Mouse (Mus musculus) midbrain, embryonic 10.5 days (tissue): ENCODE results near the gene Sgtb. TPM values are rescaled to one million over a fixed set of nuclear protein-coding genes. Genes with fewer than 3 reads are reported as not detected.

Source experiments
- DNase-seq: peaks from one replicate; pipeline ENCODE4 v3.0.0-alpha.2; 2017; ENCODE audit warnings: low spot score
- H3K27ac ChIP-seq: fragments of 300-500 bp; sonication (generic); replicated peaks from 2 replicates; pipeline ENCODE4 v1.5.1; 2016; ENCODE audit warnings: mild to moderate bottlenecking
- H3K27me3 ChIP-seq: fragments of 300-500 bp; sonication (generic); 2 replicates; pipeline ENCODE4 v1.6.1; 2016; ENCODE audit warnings: low read depth, mild to moderate bottlenecking; ENCODE audit not compliant: poor library complexity, severe bottlenecking
- H3K36me3 ChIP-seq: fragments of 300-500 bp; sonication (generic); 2 replicates; pipeline ENCODE4 v1.6.1; 2016; ENCODE audit warnings: mild to moderate bottlenecking, moderate library complexity
- H3K4me1 ChIP-seq: fragments of 300-500 bp; sonication (generic); 2 replicates; pipeline ENCODE4 v1.6.1; 2016
- H3K4me3 ChIP-seq: fragments of 300-500 bp; sonication (generic); 2 replicates; pipeline ENCODE4 v1.5.1; 2016; ENCODE audit warnings: mild to moderate bottlenecking, moderate library complexity
- H3K9me3 ChIP-seq: fragments of 300-500 bp; sonication (generic); replicated peaks from 2 replicates; pipeline ENCODE4 v1.6.1; 2016; ENCODE audit warnings: mild to moderate bottlenecking
- WGBS: fragments of 180-500 bp; shearing (Covaris S2); methylation state at CpG from one replicate; pipeline ENCODE4 v1.1.7; 2016; 5-methylcytosine and 5-hydroxymethylcytosine counted together
- polyA plus RNA-seq: library from polyadenylated mRNA; unstranded; fragments of >200 nt; fragmentation: Nextera tagmentation; extraction: Ambion mirVana; gene quantifications from 2 replicates; pipeline ENCODE4 v1.2.1, GENCODE M21; 2016

Sgtb gene
- polyA plus RNA-seq, 1 experiment from 2014 or later: 11.7 TPM

GRCm38 (mm10) chr13:104114827-104115226, 5.3 kb downstream of the Sgtb start:
- H3K27ac ChIP-seq: no peak overlapping the region

GRCm38 (mm10) chr13:104122078-104122840, 12.7 kb downstream of the Sgtb start:
- Histone ChIP-seq H3K4me3 (no peak overlapping the region), H3K27ac (no peak overlapping the region), H3K4me1 (peaks cover 6% of the 10 kb centered on the region; the same call in 1 of the 2 replicates), H3K9me3 (no peaks in the 10 kb centered on the region), H3K36me3 (peaks cover 50% of the 10 kb centered on the region), H3K27me3 (no peaks in the 10 kb centered on the region)
- no peak for DNase-seq
- WGBS: 78% methylated on average over 17 of the region's 17 CpGs

More at GRCm38 (mm10) chr13:104114827-104115226, 5.3 kb downstream of the Sgtb start:
- no peaks in the 10 kb centered on the region for H3K9me3 ChIP-seq
- 93% methylated on average over 2 of the region's 2 CpGs for WGBS
- H3K27me3 ChIP-seq: no peaks in the 10 kb centered on the region
- no peak for DNase-seq
- no peak overlapping the region for H3K4me3 ChIP-seq
- peaks cover 45% of the 10 kb centered on the region for H3K36me3 ChIP-seq
- peaks cover 26% of the 10 kb centered on the region for H3K4me1 ChIP-seq

DNA sequence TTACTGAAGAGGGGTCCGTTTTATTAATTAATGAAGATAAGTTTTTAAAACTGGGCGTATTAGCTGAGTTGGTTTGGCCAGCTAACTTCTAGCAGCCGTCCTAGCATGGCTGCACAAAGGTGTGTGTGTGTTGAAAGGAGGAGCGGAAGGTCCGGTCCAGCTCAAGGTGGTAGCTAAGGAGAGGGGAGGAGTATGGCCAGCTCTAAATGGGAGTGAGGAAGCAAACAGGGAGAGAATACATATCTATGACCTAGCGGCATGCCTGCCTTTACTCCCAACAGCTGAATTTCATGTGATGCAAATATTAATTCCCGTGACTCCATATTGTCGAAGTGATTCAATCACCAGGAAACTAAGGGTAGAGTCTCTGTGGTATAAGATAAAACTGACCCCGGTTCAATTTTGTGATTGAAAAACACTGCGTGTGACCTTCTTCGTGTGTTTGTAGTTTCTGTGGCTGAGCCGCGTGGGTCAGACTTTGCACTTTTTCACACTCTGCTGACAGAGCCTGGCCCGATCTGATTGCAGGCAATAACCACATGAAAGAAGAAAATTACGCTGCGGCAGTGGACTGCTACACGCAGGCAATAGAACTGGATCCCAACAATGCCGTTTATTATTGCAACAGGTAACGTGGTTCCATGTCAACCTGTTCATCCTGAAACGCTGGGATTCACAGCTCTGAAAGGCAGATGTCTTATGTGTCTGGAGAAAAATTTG, 14.3 kb downstream of the Sgtb start:
- no peaks in the 10 kb centered on the region for H3K9me3 ChIP-seq
- H3K4me3 ChIP-seq: no peak overlapping the region
- WGBS: 96% methylated on average over 20 of the region's 20 CpGs
- no peak overlapping the region for H3K27ac ChIP-seq
- no peaks in the 10 kb centered on the region for H3K27me3 ChIP-seq
- peaks cover 38% of the 10 kb centered on the region for H3K36me3 ChIP-seq
- peaks cover 6% of the 10 kb centered on the region; the same call in 1 of the 2 replicates for H3K4me1 ChIP-seq
- DNase-seq: no peak

- Histone ChIP-seq H3K4me1 (no peaks in the 10 kb centered on the region; the same call in 1 of the 2 replicates), H3K27ac (no peak overlapping the region), H3K4me3 (no peak overlapping the region), H3K9me3 (no peaks in the 10 kb centered on the region), H3K27me3 (no peaks in the 10 kb centered on the region), H3K36me3 (peaks cover 43% of the 10 kb centered on the region)
- no peak for DNase-seq
- WGBS: 93% methylated on average over 2 of the region's 2 CpGs
These were observed 23.0 kb downstream of the Sgtb start for GRCm38 (mm10) chr13:104132561-104132960.

GRCm38 (mm10) chr13:104134510-104135085, 25.1 kb downstream of the Sgtb start:
- Histone ChIP-seq H3K4me1 (no peaks in the 10 kb centered on the region; the same call in 1 of the 2 replicates), H3K27me3 (no peaks in the 10 kb centered on the region), H3K4me3 (no peak overlapping the region), H3K9me3 (no peaks in the 10 kb centered on the region), H3K36me3 (peaks cover 48% of the 10 kb centered on the region), H3K27ac (no peak overlapping the region)
- DNase-seq: no peak
- WGBS: 85% methylated on average over 4 of the region's 4 CpGs

GRCm38 (mm10) chr13:104139369-104140209, 30.0 kb downstream of the Sgtb start:
- H3K27ac ChIP-seq: no peak overlapping the region
- no peaks in the 10 kb centered on the region for H3K9me3 ChIP-seq
- peak; percentile 66 for DNase-seq
- no peaks in the 10 kb centered on the region for H3K27me3 ChIP-seq
- WGBS: 51% methylated on average over 13 of the region's 13 CpGs
- no peak overlapping the region for H3K4me3 ChIP-seq
- no peaks in the 10 kb centered on the region; the same call in 1 of the 2 replicates for H3K4me1 ChIP-seq
- peaks cover 80% of the 10 kb centered on the region for H3K36me3 ChIP-seq

DNA sequence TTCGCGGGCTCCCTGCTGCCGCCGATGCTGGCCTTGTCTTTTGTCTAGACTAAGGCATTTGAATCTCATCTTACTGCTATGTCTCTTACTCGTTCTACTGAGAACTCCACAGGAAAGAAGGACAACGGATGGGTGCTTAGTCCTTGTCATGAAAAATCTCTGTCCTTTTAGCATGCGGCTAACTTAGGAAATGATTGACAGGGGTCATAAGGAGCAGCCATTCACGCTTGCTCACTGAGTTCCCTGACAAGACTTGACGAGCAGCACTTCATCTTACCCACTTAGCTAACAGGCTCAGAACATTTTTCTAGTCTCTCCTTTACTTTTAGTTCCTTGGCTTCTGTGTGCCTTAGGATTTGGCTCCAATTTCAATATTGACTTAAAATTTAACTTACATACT, 35.3 kb downstream of the Sgtb start:
- Histone ChIP-seq H3K9me3 (no peaks in the 10 kb centered on the region), H3K27me3 (no peaks in the 10 kb centered on the region), H3K4me1 (no peaks in the 10 kb centered on the region), H3K36me3 (peaks cover 98% of the 10 kb centered on the region), H3K4me3 (no peak overlapping the region), H3K27ac (no peak overlapping the region)
- DNase-seq: no peak
- 83% methylated on average over 9 of the region's 9 CpGs for WGBS

DNA sequence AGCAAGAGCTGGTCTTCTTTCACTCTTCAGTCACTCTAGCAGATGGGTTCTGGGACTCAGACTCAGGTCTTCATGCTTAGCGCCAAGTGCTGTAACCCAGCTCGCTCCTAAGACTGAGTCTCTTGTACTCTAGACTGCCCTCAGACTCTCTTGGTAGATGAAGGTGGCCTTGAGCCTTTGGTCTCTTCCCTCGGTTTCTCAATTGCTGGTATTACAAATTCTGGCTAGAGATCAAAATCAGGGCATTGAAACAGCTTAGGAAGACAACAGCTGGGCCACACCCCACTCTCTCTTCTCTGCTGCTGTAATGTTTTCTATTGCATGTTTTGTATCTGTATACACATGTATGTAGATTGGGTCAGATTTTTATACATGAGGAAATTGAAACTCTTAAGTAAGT, 36.1 kb downstream of the Sgtb start:
- no peak for DNase-seq
- H3K9me3 ChIP-seq: no peaks in the 10 kb centered on the region
- no peak overlapping the region for H3K27ac ChIP-seq
- WGBS: 97% methylated on average over 3 of the region's 3 CpGs
- no peaks in the 10 kb centered on the region for H3K27me3 ChIP-seq
- H3K36me3 ChIP-seq: peaks cover 96% of the 10 kb centered on the region
- H3K4me3 ChIP-seq: no peak overlapping the region
- no peaks in the 10 kb centered on the region for H3K4me1 ChIP-seq

DNA sequence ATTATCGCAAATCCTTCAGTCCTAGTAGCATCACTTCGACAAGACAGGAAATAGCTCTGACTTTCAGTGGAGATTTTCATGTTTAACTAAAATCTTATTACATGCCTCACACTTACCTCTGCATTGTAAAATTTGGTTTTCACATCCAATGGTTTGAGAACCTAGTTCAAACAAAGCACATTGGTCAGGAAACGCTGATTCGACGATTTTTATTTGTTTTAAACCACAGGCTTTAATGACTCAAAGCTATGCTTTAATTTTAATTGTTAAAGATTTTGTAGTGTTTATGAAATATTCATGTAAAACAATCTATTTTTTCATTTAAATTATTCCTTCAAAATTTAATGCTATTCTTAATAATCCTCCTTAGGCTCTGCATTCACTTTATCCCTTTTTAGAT, 44.6 kb downstream of the Sgtb start:
- Histone ChIP-seq H3K36me3 (peaks cover 75% of the 10 kb centered on the region), H3K4me3 (no peak overlapping the region), H3K9me3 (no peaks in the 10 kb centered on the region), H3K27ac (no peak overlapping the region), H3K27me3 (no peaks in the 10 kb centered on the region), H3K4me1 (no peaks in the 10 kb centered on the region)
- WGBS: 95% methylated on average over 5 of the region's 5 CpGs
- no peak for DNase-seq

GRCm38 (mm10) chr13:104155106-104155505, 45.6 kb downstream of the Sgtb start:
- Histone ChIP-seq H3K36me3 (peaks cover 76% of the 10 kb centered on the region), H3K27me3 (no peaks in the 10 kb centered on the region), H3K4me1 (no peaks in the 10 kb centered on the region), H3K4me3 (no peak overlapping the region), H3K27ac (no peak overlapping the region), H3K9me3 (no peaks in the 10 kb centered on the region)
- DNase-seq: no peak
- WGBS: 92% methylated on average over 7 of the region's 7 CpGs

DNA sequence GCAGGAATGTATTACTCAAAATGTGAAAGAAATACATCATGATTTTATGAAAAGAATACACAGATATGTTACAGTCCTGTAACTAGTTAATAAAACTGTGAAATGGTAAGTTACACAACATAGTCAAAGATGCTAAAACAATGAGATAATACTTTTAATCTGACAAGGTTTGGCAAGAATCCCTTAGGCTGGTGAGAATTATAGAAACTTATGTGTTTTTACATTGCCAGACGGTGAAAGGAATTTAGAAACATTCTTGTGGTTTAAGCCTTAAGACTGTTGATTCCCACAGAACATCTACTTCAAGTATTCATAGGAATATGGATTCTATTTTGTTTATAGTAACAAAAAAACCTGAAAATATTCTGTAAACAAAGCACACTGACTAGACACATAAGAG, 46.1 kb downstream of the Sgtb start:
- no peak for DNase-seq
- 93% methylated on average over 1 of the region's 1 CpGs for WGBS
- peaks cover 76% of the 10 kb centered on the region for H3K36me3 ChIP-seq

DNA sequence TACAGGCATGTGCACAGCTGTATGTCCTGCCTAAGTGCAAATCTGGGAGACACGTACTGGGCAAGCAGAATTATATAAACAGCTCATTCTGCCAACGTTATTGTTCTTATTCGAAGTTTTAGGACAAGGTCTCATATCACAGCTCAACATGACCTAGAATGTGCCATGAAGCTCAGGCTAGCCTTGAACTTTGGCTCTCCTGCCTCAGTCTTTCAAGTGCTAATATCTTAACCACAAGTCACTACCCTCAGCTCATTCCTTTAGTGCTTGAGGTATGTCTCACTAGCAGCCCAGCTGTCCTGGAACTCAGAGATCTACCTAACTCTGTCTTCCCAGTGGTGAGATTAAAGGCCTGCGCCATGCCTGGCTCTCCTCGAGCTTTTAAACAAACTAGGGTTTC, 62.2 kb downstream of the Sgtb start:
- WGBS: 92% methylated on average over 5 of the region's 5 CpGs
- Histone ChIP-seq H3K27ac (no peak overlapping the region), H3K4me1 (peaks cover 8% of the 10 kb centered on the region), H3K36me3 (peaks cover 49% of the 10 kb centered on the region), H3K4me3 (no peak overlapping the region), H3K9me3 (peaks cover 6% of the 10 kb centered on the region; the same call in 1 of the 2 replicates), H3K27me3 (no peaks in the 10 kb centered on the region)
- DNase-seq: no peak

More for the DNA sequence above, 46.1 kb downstream of the Sgtb start:
- no peaks in the 10 kb centered on the region for H3K4me1 ChIP-seq
- H3K27me3 ChIP-seq: no peaks in the 10 kb centered on the region
- no peak overlapping the region for H3K4me3 ChIP-seq
- no peaks in the 10 kb centered on the region for H3K9me3 ChIP-seq
- no peak overlapping the region for H3K27ac ChIP-seq
